Mouse (Mus musculus) brain, embryonic 18.5 days (tissue): Measurements from ENCODE around the gene Rfc2.
A peak's percentile ranks its signal among the peaks of the same experiment; 100 is the strongest.

Experiments used
- DNase-seq: peaks from one replicate; pipeline ENCODE4 v3.0.0-alpha.2; 2012; ENCODE audit warnings: low read depth, low spot score

The Rfc2 gene

DNA sequence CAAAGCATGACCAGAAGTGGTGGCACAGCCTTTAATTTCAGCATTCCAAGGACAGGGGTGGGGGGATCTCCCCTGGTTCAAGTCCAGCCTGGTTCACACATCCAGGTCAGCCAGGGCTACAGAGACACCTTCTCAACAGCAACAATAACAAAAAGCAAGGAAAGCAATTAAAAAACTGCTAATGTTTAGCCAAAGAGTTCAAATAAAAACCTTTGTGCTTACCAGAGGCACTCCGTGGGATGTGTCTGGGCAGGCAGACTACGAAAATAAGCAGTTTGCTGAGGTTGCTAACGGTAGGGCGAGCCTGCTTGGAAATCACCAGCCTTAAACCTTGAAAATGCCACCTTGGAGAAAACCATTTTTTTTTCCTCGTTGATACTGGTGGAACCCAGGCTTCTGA, at the start of gene Rfc2:
Gene Rfc2 (plus strand): TSS at position 221 of the 400 bp plus-strand sequence.
- no peak for DNase-seq

DNA sequence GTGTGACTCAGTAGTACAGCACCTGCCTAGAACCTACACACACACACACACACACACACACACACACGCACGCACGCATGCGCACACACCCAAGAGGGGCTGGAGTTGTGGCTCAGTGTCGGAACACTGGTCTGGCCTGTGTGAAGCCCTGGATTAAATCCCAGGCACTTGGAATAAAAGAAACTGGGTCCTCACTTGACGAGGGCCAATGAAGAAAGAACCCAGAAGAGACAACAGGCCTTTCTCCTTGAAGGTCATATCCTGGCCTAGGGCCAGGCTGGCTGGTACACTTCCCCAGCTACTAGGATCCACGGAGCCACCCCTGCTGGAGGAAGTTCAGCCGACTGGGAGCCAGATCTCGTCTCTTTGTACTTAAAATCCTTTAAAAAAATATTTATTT, 49.6 kb upstream of the Rfc2 start:
- peak; percentile 52 for DNase-seq

GRCm38 (mm10) chr5:134532417-134532816, 48.7 kb upstream of the Rfc2 start:
- no peak for DNase-seq

GRCm38 (mm10) chr5:134536036-134536435, 45.1 kb upstream of the Rfc2 start:
- DNase-seq, result no peak

- peak; percentile 51 for DNase-seq
These were observed 41.3 kb upstream of the Rfc2 start for GRCm38 (mm10) chr5:134539891-134540290.

- DNase-seq, result no peak
These were observed 40.3 kb upstream of the Rfc2 start for GRCm38 (mm10) chr5:134540881-134541280.

- no peak for DNase-seq
These were observed 39.5 kb upstream of the Rfc2 start for GRCm38 (mm10) chr5:134541640-134542039.

GRCm38 (mm10) chr5:134544516-134545241, 36.5 kb upstream of the Rfc2 start:
- no peak for DNase-seq

GRCm38 (mm10) chr5:134545242-134545629, 35.9 kb upstream of the Rfc2 start:
- DNase-seq, result no peak

DNA sequence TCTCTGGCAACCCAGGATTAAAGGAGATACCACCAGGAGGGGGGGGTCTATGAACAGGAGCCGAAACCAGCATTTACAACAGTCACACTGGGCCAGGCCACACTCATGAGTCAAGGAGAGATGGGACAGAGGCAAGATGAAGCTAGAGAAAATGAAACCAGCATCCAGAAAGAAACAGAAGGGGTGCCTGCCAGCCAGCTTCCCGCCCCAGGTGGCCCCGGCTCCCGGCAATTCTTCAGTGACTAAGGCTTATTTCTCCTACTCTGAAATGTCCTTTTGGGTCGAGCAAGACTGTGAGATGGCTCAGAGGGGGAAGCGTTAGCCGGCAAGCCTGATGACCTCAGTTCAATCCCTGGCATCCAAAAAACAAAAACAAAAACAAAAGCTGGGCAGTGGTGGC, 34.4 kb upstream of the Rfc2 start:
- no peak for DNase-seq

GRCm38 (mm10) chr5:134548306-134548705, 32.9 kb upstream of the Rfc2 start:
- no peak for DNase-seq

DNA sequence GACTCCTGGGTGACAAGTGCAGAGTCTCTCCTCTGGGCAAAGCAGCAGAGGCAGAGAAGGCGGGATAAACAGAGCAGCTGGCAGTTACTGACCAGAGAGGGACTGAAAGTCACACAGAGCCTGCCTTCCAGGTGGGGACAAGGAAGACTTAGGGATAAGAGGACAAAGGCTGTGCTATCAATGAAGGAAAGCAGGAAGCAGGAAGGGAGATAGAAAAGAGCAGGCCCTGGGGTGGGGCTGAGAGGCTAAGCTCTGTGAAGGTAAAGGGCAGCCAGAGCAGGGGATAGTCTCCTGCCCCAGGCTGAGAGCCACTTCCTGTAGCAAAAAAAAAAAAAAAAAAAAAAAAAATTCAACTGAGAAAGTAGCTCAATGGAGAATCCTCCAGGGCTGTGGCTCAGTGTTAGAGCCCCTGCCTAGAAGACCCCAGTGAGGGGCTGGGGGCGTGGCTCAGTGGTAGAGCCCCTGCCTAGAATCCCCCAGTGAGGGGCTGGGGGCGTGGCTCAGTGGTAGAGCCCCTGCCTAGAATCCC, 31.5 kb upstream of the Rfc2 start:
- DNase-seq, result no peak

DNA sequence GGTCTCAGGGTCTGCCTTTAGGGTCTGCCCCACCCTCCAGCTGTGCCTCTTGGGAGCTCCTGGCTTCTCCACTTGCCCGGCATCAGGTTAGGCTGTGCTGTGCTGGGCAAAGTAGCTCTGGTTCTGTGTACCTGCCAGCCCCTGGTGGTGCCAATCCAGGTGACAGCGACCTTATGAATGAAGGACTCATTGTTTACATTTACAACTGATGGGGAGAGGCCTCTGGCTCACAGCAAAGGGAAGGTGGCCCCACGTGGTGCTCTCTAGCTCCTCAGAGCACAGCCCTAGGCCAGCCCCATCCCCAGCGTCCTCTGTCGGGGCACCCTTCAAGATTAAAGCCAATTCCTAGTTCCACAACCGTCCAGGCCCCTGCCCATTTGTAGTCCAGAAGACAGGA, 30.3 kb upstream of the Rfc2 start:
- DNase-seq, result no peak

DNA sequence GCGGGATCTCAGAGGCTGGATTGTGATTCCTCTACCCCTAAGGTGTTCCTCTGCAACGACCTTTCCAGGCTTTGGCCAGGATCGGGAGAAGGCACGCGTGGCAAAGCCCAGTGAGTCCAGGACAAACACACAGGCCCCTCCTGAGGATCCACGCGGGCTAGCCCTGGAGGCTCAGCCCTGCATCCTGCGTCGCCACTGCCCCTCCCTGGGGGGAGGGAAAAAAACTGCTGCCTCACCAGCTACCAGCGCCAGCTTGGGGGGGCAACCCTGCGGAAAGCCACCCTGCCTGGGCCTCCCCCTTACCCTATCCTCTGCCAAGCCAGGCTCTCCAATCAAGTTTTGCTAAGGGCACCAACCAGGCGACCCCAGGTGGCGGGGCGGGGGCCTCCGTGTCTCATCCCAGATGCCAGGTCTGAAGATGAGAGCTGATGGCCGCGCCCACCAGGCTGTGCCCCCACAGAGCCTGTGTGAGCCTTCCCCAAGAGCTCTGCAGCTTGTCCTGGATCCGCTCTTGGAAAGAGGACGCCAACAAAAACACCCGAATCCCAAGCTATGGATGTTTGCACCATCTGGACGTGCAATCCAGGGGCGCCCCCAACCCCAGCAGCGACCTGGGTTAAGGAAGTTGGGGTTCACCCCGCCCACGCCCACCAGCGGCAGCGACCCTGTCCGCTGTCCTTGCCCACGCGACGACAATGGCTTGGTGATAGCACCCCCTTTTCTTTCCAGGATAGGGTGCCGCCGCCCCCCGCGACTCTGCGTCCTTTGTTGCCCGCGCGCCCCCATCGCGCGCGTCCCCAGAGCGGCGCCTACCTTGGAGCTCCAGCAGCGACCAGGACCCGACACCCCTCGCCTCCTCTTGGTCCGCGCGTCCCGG, 29.7 kb upstream of the Rfc2 start:
- DNase-seq, result peak; percentile 39

- DNase-seq, result peak; percentile 89
These were observed 28.8 kb upstream of the Rfc2 start, which contains the start of gene Clip2 for GRCm38 (mm10) chr5:134552110-134552972. Clip2 (minus strand) TSS chr5:134552434.

- DNase-seq, result no peak
These were observed 27.1 kb upstream of the Rfc2 start for GRCm38 (mm10) chr5:134553951-134554546.

- peak; percentile 40 for DNase-seq
These were observed 25.6 kb upstream of the Rfc2 start for GRCm38 (mm10) chr5:134555463-134556164.

GRCm38 (mm10) chr5:134560071-134560449, 21.1 kb upstream of the Rfc2 start, which contains the start of gene Syna:
Syna (minus strand) TSS chr5:134560171.
- no peak for DNase-seq

GRCm38 (mm10) chr5:134560450-134561171, 20.6 kb upstream of the Rfc2 start:
- no peak for DNase-seq

DNA sequence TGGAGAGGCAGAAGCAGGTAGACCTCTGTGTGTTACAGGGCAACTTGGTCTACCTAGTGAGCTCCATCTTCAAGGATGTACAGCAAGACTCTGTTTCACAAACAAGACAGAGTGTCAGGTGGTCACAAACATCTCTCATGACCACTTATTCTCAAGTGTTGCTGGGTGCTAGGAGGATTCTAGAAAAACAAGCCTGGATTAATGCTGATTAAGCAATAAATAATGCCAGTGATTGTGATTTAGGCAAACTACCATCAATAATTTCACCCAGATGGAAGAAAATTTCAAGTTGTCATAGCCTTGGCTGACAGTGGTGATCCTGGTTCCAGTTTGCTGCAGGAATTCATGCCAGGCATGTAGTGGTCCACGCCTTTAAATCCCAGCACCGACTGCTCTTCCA, 16.9 kb upstream of the Rfc2 start:
- no peak for DNase-seq
